Mouse (Mus musculus): ENCODE measurements around the gene Alk. TPM values are rescaled to one million over a fixed set of nuclear protein-coding genes. Genes with fewer than 3 reads are reported as not detected.

Gene Alk
- total and polyA plus RNA-seq, 2 experiments, result not detected

GRCm38 (mm10) chr17:71823622-71824306, 780.7 kb downstream of the Alk start:
- TF ChIP-seq CTCF (IDR thresholded peaks at IDR 0.05; ENCODE audit: low read depth, low read length) (no peak), POLR2A (IDR thresholded peaks at IDR 0.05; ENCODE audit: extremely low read depth, insufficient read depth, low read length) (no peak)
- no peak overlapping the region for H3K27ac ChIP-seq (replicated peaks; ENCODE audit: insufficient read depth, low read depth, low read length)
- H3K4me3 ChIP-seq (ENCODE audit: insufficient read depth, low read depth, low read length), result no peak overlapping the region
- H3K27me3 ChIP-seq (ENCODE audit: control insufficient read depth, insufficient read depth, low read length), result no peaks in the 10 kb centered on the region
- no peaks in the 10 kb centered on the region for H3K36me3 ChIP-seq (ENCODE audit: control insufficient read depth, insufficient read depth, low read length)
- 91% methylated on average over 8 of the region's 8 CpGs for WGBS
- peaks cover 6% of the 10 kb centered on the region for H3K4me1 ChIP-seq (ENCODE audit: control insufficient read depth, insufficient read depth, low read length)
- no peaks in the 10 kb centered on the region for H3K79me2 ChIP-seq (ENCODE audit: control insufficient read depth, insufficient read depth, low read length)
- H3K9ac ChIP-seq (ENCODE audit: low read depth, low read length), result no peak overlapping the region
- no peak for DNase-seq (ENCODE audit: extremely low read depth, low read depth, low spot score)

Other genes with a start within 250 kb of the Alk start
- gene Ypel5, start 231.8 kb upstream of the Alk start, total RNA-seq (2014; rRNA removed), result 38.1 and 52.8 TPM in 2 replicates
- gene Ypel5, start 231.8 kb upstream of the Alk start, polyA plus RNA-seq (2012; rRNA removed), result 16.4 and 21.2 TPM in 2 replicates